Mouse (Mus musculus) forebrain, embryonic 11.5 days (tissue): ENCODE data around the gene Madd. TPM values are rescaled to one million over a fixed set of nuclear protein-coding genes. Genes with fewer than 3 reads are reported as not detected.

Experiments
- ATAC-seq: fragments of 200-750 bp; cut with Nextera tagmentation; replicated peaks from 2 replicates; pipeline ENCODE4 v1.8.0; 2017; ENCODE audit warnings: moderate TSS enrichment; ENCODE audit not compliant: low FRiP score
- DNase-seq: peaks from one replicate; pipeline ENCODE4 v3.0.0-alpha.2; 2017; ENCODE audit warnings: low spot score
- H3K27ac ChIP-seq: fragments of 300-500 bp; sonication (generic); 2 replicates; pipeline ENCODE4 v1.5.1; 2014; ENCODE audit warnings: low read depth, low read length
- H3K27me3 ChIP-seq: fragments of 300-500 bp; sonication (generic); 2 replicates; pipeline ENCODE4 v1.6.1; 2014; ENCODE audit warnings: mild to moderate bottlenecking, low read length, mixed read lengths; ENCODE audit not compliant: control insufficient read depth, insufficient read depth
- H3K36me3 ChIP-seq: fragments of 300-500 bp; sonication (generic); 2 replicates; pipeline ENCODE4 v1.6.1; 2014; ENCODE audit warnings: mild to moderate bottlenecking, low read length, moderate library complexity, mixed read lengths; ENCODE audit not compliant: control insufficient read depth, insufficient read depth
- H3K4me1 ChIP-seq: fragments of 300-500 bp; sonication (generic); replicated peaks from 2 replicates; pipeline ENCODE4 v1.6.1; 2014; ENCODE audit warnings: low read length, mixed read lengths; ENCODE audit not compliant: control insufficient read depth, insufficient read depth
- H3K4me2 ChIP-seq: fragments of 300-500 bp; sonication (generic); 2 replicates; pipeline ENCODE4 v1.6.1; 2014; ENCODE audit warnings: low read depth, mild to moderate bottlenecking, low read length, moderate library complexity, mixed read lengths; ENCODE audit not compliant: severe bottlenecking
- H3K4me3 ChIP-seq: fragments of 300-500 bp; sonication (generic); 2 replicates; pipeline ENCODE4 v1.5.1; 2014; ENCODE audit warnings: low read depth, low read length
- H3K9ac ChIP-seq: fragments of 300-500 bp; sonication (generic); 2 replicates; pipeline ENCODE4 v1.6.1; 2014; ENCODE audit warnings: low read length
- H3K9me3 ChIP-seq: fragments of 300-500 bp; sonication (generic); 2 replicates; pipeline ENCODE4 v1.6.1; 2016; ENCODE audit warnings: low read length, mixed read lengths; ENCODE audit not compliant: control insufficient read depth
- WGBS: fragments of 180-500 bp; shearing (Covaris S2); extraction: QIAGEN DNeasy Blood & Tissue Kit; methylation state at CpG from one replicate; pipeline ENCODE4 v1.1.7; 2014; 5-methylcytosine and 5-hydroxymethylcytosine counted together
- polyA plus RNA-seq: library from polyadenylated mRNA; unstranded; fragments of >200 nt; fragmentation: Nextera tagmentation; extraction: Ambion mirVana; gene quantifications from 2 replicates; pipeline ENCODE4 v1.2.1, GENCODE M21; 2014

Madd gene
- polyA plus RNA-seq, 1 experiment from 2014 or later = 26.9 TPM

- no peak overlapping the region for H3K9ac ChIP-seq
- no peaks in the 10 kb centered on the region; the same call in 1 of the 2 replicates for H3K36me3 ChIP-seq
- H3K4me2 ChIP-seq = no peak overlapping the region
- H3K4me3 ChIP-seq = no peak overlapping the region
- no peaks in the 10 kb centered on the region for H3K4me1 ChIP-seq
- 92% methylated on average over 6 of the region's 6 CpGs for WGBS
- H3K9me3 ChIP-seq = no peaks in the 10 kb centered on the region
- DNase-seq (no peak), ATAC-seq (no peak)
- H3K27me3 ChIP-seq = no peaks in the 10 kb centered on the region
- no peak overlapping the region for H3K27ac ChIP-seq
Observed at GRCm38 (mm10) chr2:91164991-91165390, 18.6 kb downstream of the Madd start.

- 90% methylated on average over 5 of the region's 5 CpGs for WGBS
Observed at GRCm38 (mm10) chr2:91163532-91163931, 20.1 kb downstream of the Madd start.

DNA sequence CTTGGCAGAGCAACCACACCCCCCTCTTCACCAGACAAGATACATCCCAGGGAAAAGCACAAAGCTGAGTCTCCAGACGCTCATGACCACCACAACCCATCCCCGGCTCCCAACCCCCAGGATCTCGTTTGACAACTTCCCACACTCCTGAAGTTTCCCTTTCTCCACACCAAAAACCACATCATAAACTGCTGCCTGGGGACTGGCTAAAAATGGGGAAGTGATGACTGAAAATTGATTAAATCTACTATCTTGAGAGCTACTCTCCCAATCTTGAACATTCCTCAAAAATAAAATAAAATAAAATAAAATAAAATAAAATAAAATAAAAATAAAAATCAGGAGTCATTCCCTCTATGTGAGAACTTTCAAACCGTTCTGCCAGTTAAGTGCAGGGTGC, 20.7 kb downstream of the Madd start:
- DNase-seq (no peak), ATAC-seq (no peak)
- 90% methylated on average over 4 of the region's 4 CpGs for WGBS
- Histone ChIP-seq H3K36me3 (no peaks in the 10 kb centered on the region; the same call in 1 of the 2 replicates), H3K9me3 (no peaks in the 10 kb centered on the region), H3K4me3 (no peak overlapping the region), H3K27ac (no peak overlapping the region), H3K4me2 (no peak overlapping the region), H3K27me3 (no peaks in the 10 kb centered on the region), H3K9ac (no peak overlapping the region), H3K4me1 (no peaks in the 10 kb centered on the region)

More at GRCm38 (mm10) chr2:91163532-91163931, 20.1 kb downstream of the Madd start:
- no peaks in the 10 kb centered on the region for H3K27me3 ChIP-seq
- no peak for ATAC-seq
- H3K4me2 ChIP-seq = no peak overlapping the region
- H3K4me3 ChIP-seq = no peak overlapping the region
- no peaks in the 10 kb centered on the region; the same call in 1 of the 2 replicates for H3K36me3 ChIP-seq
- H3K9me3 ChIP-seq = no peaks in the 10 kb centered on the region
- no peak overlapping the region for H3K9ac ChIP-seq
- H3K4me1 ChIP-seq = no peaks in the 10 kb centered on the region
- no peak overlapping the region for H3K27ac ChIP-seq
- no peak for DNase-seq

GRCm38 (mm10) chr2:91160591-91160990, 23.0 kb downstream of the Madd start:
- no peak overlapping the region for H3K4me2 ChIP-seq
- no peaks in the 10 kb centered on the region; the same call in 1 of the 2 replicates for H3K36me3 ChIP-seq
- H3K4me1 ChIP-seq = no peaks in the 10 kb centered on the region
- WGBS = 91% methylated on average over 6 of the region's 6 CpGs
- H3K27me3 ChIP-seq = no peaks in the 10 kb centered on the region
- no peaks in the 10 kb centered on the region for H3K9me3 ChIP-seq
- ATAC-seq = no peak
- DNase-seq = no peak
- no peak overlapping the region for H3K9ac ChIP-seq
- no peak overlapping the region for H3K4me3 ChIP-seq
- no peak overlapping the region for H3K27ac ChIP-seq

DNA sequence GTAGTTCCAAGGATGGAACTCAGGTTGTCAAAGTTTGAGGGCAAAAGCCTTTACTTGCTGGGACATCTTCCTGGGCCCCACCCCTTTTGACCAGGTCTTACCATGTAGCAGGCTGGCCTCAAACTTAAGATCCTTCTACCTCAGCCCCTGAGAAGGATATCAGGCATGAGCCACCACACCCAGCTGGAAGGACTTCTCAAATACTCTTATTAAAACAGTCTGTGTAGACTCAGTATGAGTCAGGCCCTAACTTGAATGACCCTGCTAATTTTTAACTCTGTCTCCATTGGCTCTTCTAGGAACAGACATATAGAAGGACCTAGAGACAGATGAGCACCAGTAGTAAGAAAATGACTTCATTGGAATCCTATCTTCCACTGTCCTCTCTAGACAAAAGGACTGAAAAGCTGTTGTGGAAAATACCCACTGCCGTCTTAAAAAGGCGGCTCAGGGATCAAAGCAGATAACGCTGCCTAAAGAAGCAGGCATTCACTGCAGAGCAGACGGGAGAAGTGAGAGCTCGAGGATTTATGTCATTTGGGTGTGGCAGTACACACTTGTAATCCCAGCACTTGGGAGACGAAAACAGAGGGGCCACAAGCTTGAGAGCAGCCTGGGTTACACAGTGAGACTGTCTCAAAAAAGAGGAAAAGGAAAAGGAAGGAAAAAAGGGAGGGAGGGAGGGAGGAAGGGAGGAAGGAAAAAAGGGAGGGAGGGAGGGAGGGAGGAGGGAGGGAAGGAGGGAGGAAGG, 26.5 kb downstream of the Madd start:
- Histone ChIP-seq H3K9me3 (no peaks in the 10 kb centered on the region), H3K4me1 (no peaks in the 10 kb centered on the region), H3K27me3 (no peaks in the 10 kb centered on the region), H3K27ac (no peak overlapping the region), H3K4me3 (no peak overlapping the region), H3K9ac (no peak overlapping the region), H3K36me3 (peaks cover 2% of the 10 kb centered on the region; the same call in 1 of the 2 replicates), H3K4me2 (no peak overlapping the region)
- ATAC-seq (no peak), DNase-seq (no peak)
- 28% methylated on average over 6 of the region's 6 CpGs for WGBS

DNA sequence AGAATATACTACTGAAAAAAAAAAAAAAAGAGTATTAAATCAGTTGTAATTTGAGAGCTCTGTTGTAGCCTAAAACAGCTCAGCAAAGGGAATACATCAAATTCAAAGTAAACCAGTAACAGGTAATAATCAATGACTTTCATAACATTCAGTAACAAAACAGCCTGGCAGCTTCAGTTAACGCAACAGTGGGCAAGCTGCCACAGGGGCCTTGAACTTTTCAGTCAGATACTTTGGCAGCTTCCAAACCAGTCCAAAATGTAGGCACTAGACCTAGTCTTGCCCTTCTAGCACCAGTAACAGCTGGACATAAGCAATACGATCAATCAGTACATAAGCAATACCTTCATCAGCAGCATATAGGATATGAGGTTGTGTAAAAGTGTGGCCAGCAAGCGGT, 29.5 kb downstream of the Madd start:
- 91% methylated on average over 3 of the region's 3 CpGs for WGBS
- H3K27me3 ChIP-seq = no peaks in the 10 kb centered on the region
- no peaks in the 10 kb centered on the region for H3K9me3 ChIP-seq
- no peak overlapping the region for H3K4me3 ChIP-seq
- peaks cover 2% of the 10 kb centered on the region; the same call in 1 of the 2 replicates for H3K36me3 ChIP-seq
- H3K9ac ChIP-seq = no peak overlapping the region
- no peak overlapping the region for H3K27ac ChIP-seq
- H3K4me2 ChIP-seq = no peak overlapping the region
- DNase-seq = no peak
- no peaks in the 10 kb centered on the region for H3K4me1 ChIP-seq
- ATAC-seq = no peak

DNA sequence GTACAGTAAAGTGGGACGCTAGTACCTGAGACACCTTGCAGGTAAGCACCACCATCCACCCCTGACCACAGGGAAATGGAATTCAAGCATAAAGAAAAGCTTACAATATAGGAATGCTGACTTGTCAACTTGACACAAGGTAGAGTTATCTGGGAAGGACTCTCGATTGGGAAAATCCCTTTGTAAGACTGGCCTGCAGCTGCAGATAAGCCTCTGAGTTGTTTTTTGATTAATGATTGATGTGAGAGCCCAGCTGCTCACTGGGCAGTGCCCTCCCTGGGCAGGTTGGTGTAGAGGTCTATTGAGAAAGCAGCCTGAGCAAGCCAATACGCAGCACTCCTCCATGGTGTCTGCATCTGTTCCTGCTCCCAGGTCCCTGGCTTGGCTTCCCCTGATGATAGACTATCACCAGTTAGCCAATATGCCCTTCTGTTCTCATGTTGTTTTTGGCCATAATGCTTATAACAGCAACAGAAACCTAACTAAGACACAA, 30.7 kb downstream of the Madd start:
- Histone ChIP-seq H3K36me3 (peaks cover 2% of the 10 kb centered on the region; the same call in 1 of the 2 replicates), H3K9me3 (no peaks in the 10 kb centered on the region), H3K9ac (no peak overlapping the region), H3K4me2 (no peak overlapping the region), H3K27ac (no peak overlapping the region), H3K4me1 (no peaks in the 10 kb centered on the region), H3K27me3 (no peaks in the 10 kb centered on the region), H3K4me3 (no peak overlapping the region)
- no peak for DNase-seq
- WGBS = 92% methylated on average over 3 of the region's 3 CpGs
- ATAC-seq = no peak

DNA sequence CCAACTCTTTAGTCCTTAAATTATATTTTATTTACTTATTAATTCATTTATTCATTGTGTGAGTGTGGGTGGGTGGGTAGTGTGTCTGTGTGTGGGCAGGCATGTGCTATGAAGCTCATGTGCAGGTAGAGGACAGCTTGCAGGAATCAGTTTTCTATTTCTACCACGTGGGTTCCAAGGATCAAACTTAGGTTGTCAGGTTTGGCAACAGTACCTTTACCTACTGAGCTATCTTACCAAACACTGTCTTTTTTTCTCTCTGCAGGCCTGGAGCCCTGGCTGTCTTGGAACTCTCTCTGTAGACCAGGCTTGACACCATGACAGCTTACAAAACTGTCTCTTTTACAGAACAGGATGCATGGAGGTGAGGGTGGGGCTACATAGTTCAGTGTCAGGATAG, 32.3 kb downstream of the Madd start:
- Histone ChIP-seq H3K4me3 (no peak overlapping the region), H3K27me3 (no peaks in the 10 kb centered on the region), H3K9ac (no peak overlapping the region), H3K27ac (no peak overlapping the region), H3K4me2 (no peak overlapping the region), H3K36me3 (peaks cover 2% of the 10 kb centered on the region; the same call in 1 of the 2 replicates), H3K9me3 (no peaks in the 10 kb centered on the region), H3K4me1 (no peaks in the 10 kb centered on the region)
- DNase-seq (no peak), ATAC-seq (no peak)
- 70% methylated on average over 1 of the region's 1 CpGs for WGBS

DNA sequence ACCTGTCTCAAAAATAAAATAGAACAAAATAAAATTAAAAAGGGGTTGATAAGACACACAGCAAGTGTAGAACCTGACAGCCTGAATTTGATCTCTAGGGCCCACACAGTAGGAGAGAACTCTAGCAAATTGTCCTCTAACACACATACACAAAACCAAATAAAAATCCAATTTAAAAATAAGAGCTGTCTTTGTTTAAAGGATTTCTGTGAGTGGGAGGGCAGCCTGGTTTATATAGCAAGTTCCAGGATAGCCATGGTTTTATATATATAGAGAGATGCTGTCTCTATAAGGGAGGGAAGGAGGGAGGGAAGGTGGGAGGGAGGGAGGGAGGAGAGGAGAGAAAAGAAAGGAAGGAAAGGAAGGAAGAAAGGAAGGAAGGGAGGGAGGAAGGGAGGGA, 35.5 kb downstream of the Madd start:
- H3K4me2 ChIP-seq = no peak overlapping the region
- H3K9ac ChIP-seq = no peak overlapping the region
- H3K4me1 ChIP-seq = no peaks in the 10 kb centered on the region
- H3K9me3 ChIP-seq = no peaks in the 10 kb centered on the region
- H3K27ac ChIP-seq = no peak overlapping the region
- H3K27me3 ChIP-seq = no peaks in the 10 kb centered on the region
- H3K36me3 ChIP-seq = no peaks in the 10 kb centered on the region; the same call in 1 of the 2 replicates
- DNase-seq (no peak), ATAC-seq (no peak)
- no peak overlapping the region for H3K4me3 ChIP-seq
